Mouse (Mus musculus) MEL (cell line): ENCODE measurements around the gene Btg3. TPM values are rescaled to one million over a fixed set of nuclear protein-coding genes. Genes with fewer than 3 reads are reported as not detected.

Experiments
- DNase-seq: peaks from one replicate; pipeline ENCODE4 v3.0.0; 2011; ENCODE audit warnings: low read depth, low spot score
- H3K27ac ChIP-seq: 2 replicates; pipeline ENCODE4 v1.5.1; 2012; ENCODE audit warnings: low read depth, mild to moderate bottlenecking, control low read depth, low read length, moderate library complexity; ENCODE audit not compliant: control insufficient read depth
- H3K27me3 ChIP-seq, 2 experiments: fragments of 150-350 bp in 1 of 2; sonication (generic) in 1 of 2; 2 replicates each; pipeline ENCODE4 v1.6.1; 2012; ENCODE audit warnings: low read length in 2 of 2, mild to moderate bottlenecking in 2 of 2, improper control_type of control experiment in 1 of 2, moderate library complexity in 1 of 2; ENCODE audit not compliant: insufficient read depth in 2 of 2, control insufficient read depth in 1 of 2
- H3K36me3 ChIP-seq, 2 experiments: 2 replicates each; pipeline ENCODE4 v1.6.1; 2012 to 2014; ENCODE audit warnings: low read length in 2 of 2, improper control_type of control experiment in 1 of 2, inconsistent platforms in 1 of 2, mild to moderate bottlenecking in 1 of 2; ENCODE audit not compliant: insufficient read depth in 2 of 2, control insufficient read depth in 1 of 2
- H3K4me1 ChIP-seq, 2 experiments: fragments of 150-350 bp in 1 of 2; sonication (generic) in 1 of 2; 2 replicates each; pipeline ENCODE4 v1.6.1; 2012; ENCODE audit warnings: low read length in 2 of 2, improper control_type of control experiment in 1 of 2, mild to moderate bottlenecking in 1 of 2; ENCODE audit not compliant: insufficient read depth in 2 of 2, control insufficient read depth in 1 of 2
- H3K4me3 ChIP-seq, 2 experiments: fragments of 150-350 bp in 1 of 2; sonication (generic) in 1 of 2; 2 replicates each; pipeline ENCODE4 v1.5.1; 2012; ENCODE audit warnings: low read depth in 2 of 2, low read length in 2 of 2, mild to moderate bottlenecking in 2 of 2, moderate library complexity in 2 of 2, control low read depth in 1 of 2, improper control_type of control experiment in 1 of 2; ENCODE audit not compliant: control insufficient read depth in 1 of 2, insufficient read depth in 1 of 2
- H3K79me2 ChIP-seq: 2 replicates; pipeline ENCODE4 v1.6.1; 2012; ENCODE audit warnings: mild to moderate bottlenecking, low read length, moderate library complexity; ENCODE audit not compliant: control insufficient read depth, poor library complexity, insufficient read depth
- H3K9ac ChIP-seq: 2 replicates; pipeline ENCODE4 v1.6.1; 2012; ENCODE audit warnings: low read depth, mild to moderate bottlenecking, control low read depth, low read length, moderate library complexity; ENCODE audit not compliant: control insufficient read depth, poor library complexity, severe bottlenecking
- H3K9me3 ChIP-seq: fragments of 150-350 bp; sonication (generic); replicated peaks from 2 replicates; pipeline ENCODE4 v1.6.1; 2012; ENCODE audit warnings: mild to moderate bottlenecking, low read length, improper control_type of control experiment, moderate library complexity; ENCODE audit not compliant: insufficient read depth
- CHD1 ChIP-seq: IDR thresholded peaks from 2 replicates; pipeline ENCODE4 v1.6.1; 2012; ENCODE audit warnings: low read depth, mild to moderate bottlenecking, inconsistent platforms, low read length, improper control_type of control experiment
- CHD2 ChIP-seq: IDR thresholded peaks from 2 replicates; pipeline ENCODE4 v1.6.1; 2011; ENCODE audit warnings: low read length, improper control_type of control experiment
- GABPA ChIP-seq: IDR thresholded peaks from 2 replicates; pipeline ENCODE4 v1.6.1; 2012; ENCODE audit warnings: low read depth, mild to moderate bottlenecking, inconsistent platforms, low read length, improper control_type of control experiment, moderate library complexity
- KAT2A ChIP-seq: conservative IDR thresholded peaks from 2 replicates; pipeline ENCODE4 v1.6.1; 2012; ENCODE audit warnings: low read depth, low read length, improper control_type of control experiment, inconsistent platforms
- MAZ ChIP-seq: IDR thresholded peaks from 2 replicates; pipeline ENCODE4 v1.6.1; 2012; ENCODE audit warnings: low read depth, mild to moderate bottlenecking, inconsistent platforms, low read length, improper control_type of control experiment
- MXI1 ChIP-seq: IDR thresholded peaks from 2 replicates; pipeline ENCODE4 v1.6.1; 2011; ENCODE audit warnings: mild to moderate bottlenecking, low read depth, low read length, improper control_type of control experiment
- MYB ChIP-seq: IDR thresholded peaks from 2 replicates; pipeline ENCODE4 v1.6.1; 2011; ENCODE audit warnings: mild to moderate bottlenecking, low read depth, low read length, improper control_type of control experiment
- NELFE ChIP-seq: IDR thresholded peaks from 2 replicates; pipeline ENCODE4 v1.6.1; 2011; ENCODE audit warnings: low read depth, low read length, improper control_type of control experiment
- NRF1 ChIP-seq: IDR thresholded peaks from 2 replicates; pipeline ENCODE4 v1.6.1; 2014; ENCODE audit warnings: low read depth, mild to moderate bottlenecking, inconsistent platforms, low read length, improper control_type of control experiment, moderate library complexity; ENCODE audit not compliant: poor library complexity, insufficient read depth, severe bottlenecking
- POLR2A ChIP-seq, 2 experiments: IDR thresholded peaks; 2 replicates each; pipeline ENCODE4 v1.6.1; 2011 to 2012; ENCODE audit warnings: low read length in 2 of 2, mild to moderate bottlenecking in 2 of 2, control low read depth in 1 of 2, improper control_type of control experiment in 1 of 2, low read depth in 1 of 2, moderate library complexity in 1 of 2; ENCODE audit not compliant: control insufficient read depth in 1 of 2, insufficient read depth in 1 of 2, poor library complexity in 1 of 2
- RAD21 ChIP-seq: IDR thresholded peaks from 2 replicates; pipeline ENCODE4 v1.6.1; 2011; ENCODE audit warnings: mild to moderate bottlenecking, low read depth, low read length, improper control_type of control experiment
- SIN3A ChIP-seq: IDR thresholded peaks from 2 replicates; pipeline ENCODE4 v1.6.1; 2012; ENCODE audit warnings: low read length, improper control_type of control experiment, inconsistent platforms
- ZC3H11A ChIP-seq: IDR thresholded peaks from 2 replicates; pipeline ENCODE4 v1.6.1; 2012; ENCODE audit warnings: low read depth, mild to moderate bottlenecking, inconsistent platforms, low read length, improper control_type of control experiment
- ZKSCAN1 ChIP-seq: IDR thresholded peaks from 2 replicates; pipeline ENCODE4 v1.6.1; 2012; ENCODE audit warnings: low read depth, mild to moderate bottlenecking, inconsistent platforms, low read length, improper control_type of control experiment, moderate library complexity
- polyA plus RNA-seq, 2 experiments: library from polyadenylated mRNA; stranded (reverse) in 1 of 2; unstranded in 1 of 2; fragments of >175 nt in 1 of 2; fragments of >200 nt in 1 of 2; gene quantifications; 2 replicates each; pipeline versions ENCODE4 v1.2.1 to v1.2.4; 2012; ENCODE audit warnings: low replicate concordance in 2 of 2, low read depth in 1 of 2; ENCODE audit not compliant: insufficient read length in 2 of 2, insufficient read depth in 1 of 2, missing spikeins in 1 of 2
- total RNA-seq: library from RNA; depleted of rRNA; stranded (reverse); fragments of 300-350 nt; gene quantifications from 2 replicates; pipeline ENCODE4 v1.2.3, GENCODE M21; 2012

The Btg3 gene
- total and polyA plus RNA-seq, 3 experiments: 8.5 to 17.5 TPM; not detected in 1

- H3K36me3 ChIP-seq: no peaks in the 10 kb centered on the region
- no peak overlapping the region for H3K4me3 ChIP-seq
- H3K27ac ChIP-seq: no peak overlapping the region
- peaks cover 0 to 1% of the 10 kb centered on the region in 2 experiments; a peak in 1 of 4 replicates for H3K4me1 ChIP-seq
- no peaks in the 10 kb centered on the region for H3K27me3 ChIP-seq
- H3K9me3 ChIP-seq: no peaks in the 10 kb centered on the region
- TF ChIP-seq MAZ (no peak), NRF1 (no peak), NELFE (no peak)
- TF ChIP-seq, all 39 proteins: peak for 0
- no peak for DNase-seq
- H3K9ac ChIP-seq: no peak overlapping the region
- no peaks in the 10 kb centered on the region for H3K79me2 ChIP-seq
These were observed 49.0 kb downstream of the Btg3 start for GRCm38 (mm10) chr16:78327999-78328398.

GRCm38 (mm10) chr16:78327562-78327961 lies 49.4 kb downstream of the Btg3 start:
- no peak for TF ChIP-seq CHD2
- no peak for TF ChIP-seq MYB
- no peak for TF ChIP-seq ZKSCAN1
- no peak for TF ChIP-seq SIN3A
- TF ChIP-seq GABPA: no peak
- TF ChIP-seq MXI1: no peak
- no peak for TF ChIP-seq ZC3H11A
- TF ChIP-seq CHD1: no peak
- no peak for TF ChIP-seq POLR2A (IDR thresholded peaks at IDR 0.05; ENCODE audit: control insufficient read depth in 1 of 2, insufficient read depth in 1 of 2, low read depth in 1 of 2, low read length in 2 of 2, poor library complexity in 1 of 2)
- no peak for TF ChIP-seq KAT2A

GRCm38 (mm10) chr16:78325972-78326848 lies 50.8 kb downstream of the Btg3 start:
- H3K9me3 ChIP-seq: no peaks in the 10 kb centered on the region

More at GRCm38 (mm10) chr16:78327562-78327961, 49.4 kb downstream of the Btg3 start:
- Histone ChIP-seq H3K4me1 (peaks cover 0 to 2% of the 10 kb centered on the region in 2 experiments; a peak in 1 of 4 replicates), H3K79me2 (no peaks in the 10 kb centered on the region), H3K9me3 (no peaks in the 10 kb centered on the region), H3K36me3 (no peaks in the 10 kb centered on the region), H3K27me3 (no peaks in the 10 kb centered on the region), H3K9ac (no peak overlapping the region), H3K4me3 (no peak overlapping the region), H3K27ac (no peak overlapping the region)
- DNase-seq: no peak

More at GRCm38 (mm10) chr16:78325972-78326848, 50.8 kb downstream of the Btg3 start:
- Histone ChIP-seq H3K79me2 (no peaks in the 10 kb centered on the region), H3K4me1 (peaks cover 0 to 2% of the 10 kb centered on the region in 2 experiments; a peak in 1 of 4 replicates), H3K27me3 (no peaks in the 10 kb centered on the region), H3K4me3 (no peak overlapping the region), H3K9ac (no peak overlapping the region), H3K27ac (no peak overlapping the region), H3K36me3 (no peaks in the 10 kb centered on the region)
- DNase-seq: no peak
- TF ChIP-seq RAD21: no peak
